8 mouse cellular contexts compared by ENCODE assay signal in genomic region chr5:134183880-134184808, GRCm38 (mm10). TPM values are rescaled to one million over a fixed set of nuclear protein-coding genes. Genes with fewer than 3 reads are reported as not detected.
DNase-seq lines count a peak whose midpoint lies in the region; ATAC-seq lines count a peak whose summit lies in the region.

Gene Gtf2ird2, plus strand, starts transcription at chr5:134184019.

- H3K4me2 ChIP-seq in hindbrain, embryonic 13.5 days, result peak within 1 kb of the TSS; percentile 89

- under 1% methylated on average over 92 of the region's 92 CpGs for WGBS in hindbrain, embryonic 13.5 days

- H3K9me3 ChIP-seq in hindbrain, embryonic 13.5 days, result no peaks in the 10 kb centered on the region

- peak within 1 kb of the TSS; percentile 68 for H3K4me3 ChIP-seq in hindbrain, embryonic 13.5 days

- no peaks in the 10 kb centered on the region for H3K27me3 ChIP-seq in hindbrain, embryonic 13.5 days

- peak within 1 kb of the TSS; percentile 85 for H3K9ac ChIP-seq in hindbrain, embryonic 13.5 days

- H3K27ac ChIP-seq in hindbrain, embryonic 13.5 days, result peak within 1 kb of the TSS; percentile 95

- no peaks in the 10 kb centered on the region for H3K36me3 ChIP-seq in hindbrain, embryonic 13.5 days

- ATAC-seq in hindbrain, embryonic 13.5 days (ENCODE audit: low FRiP score), result peak; percentile 97

- H3K4me1 ChIP-seq in hindbrain, embryonic 13.5 days (replicated peaks), result peaks cover 23% of the 10 kb centered on the region

- peak; percentile 100 for DNase-seq in NIH3T3 (ENCODE audit: low read depth)
- peak; percentile 100 for DNase-seq in cerebellum, postnatal 10 days
- DNase-seq in frontal cortex, postnatal 10 days (ENCODE audit: low spot score in 2 of 2), result peak; percentile 99
- peak; percentile 96 for DNase-seq in layer of hippocampus, postnatal 25 days (ENCODE audit: extremely low spot score in 1 of 2, low spot score in 1 of 2)
- DNase-seq in lung, postnatal 25 days (ENCODE audit: low spot score), result peak; percentile 99
- DNase-seq in retina, embryonic 14.5 days (ENCODE audit: low spot score), result peak; percentile 100
- DNase-seq in thymus, postnatal 4 days, result peak; percentile 100

RNA-seq across cellular contexts. Expression of gene Gtf2ird2, which starts in this region (rescaled TPM):
- 12.8 and 14.1 TPM in 2 replicates for polyA plus RNA-seq in hindbrain, embryonic 13.5 days (2015; fragmentation: Nextera tagmentation; extraction: Ambion mirVana)
- total RNA-seq in layer of hippocampus, postnatal 25 days (2021), result 10 to 100 TPM; 14.8 to 15.4 TPM

Comparison
In these comparisons a context has a peak if more than half of its experiments do, and no peak if none do; other contexts are left out.
1. Peak in every context shown above with its lines: DNase-seq, ATAC-seq, H3K4me3 ChIP-seq and H3K27ac ChIP-seq.